Mouse (Mus musculus) kidney, embryonic 14.5 days (tissue): ENCODE data around the gene Trak1. TPM values are rescaled to one million over a fixed set of nuclear protein-coding genes. Genes with fewer than 3 reads are reported as not detected.

Experiments
- ATAC-seq: fragments of 200-750 bp; cut with Nextera tagmentation; 2 replicates; pipeline ENCODE4 v1.8.0; 2017; ENCODE audit warnings: moderate number of reproducible peaks, mild to moderate bottlenecking, moderate TSS enrichment, moderate library complexity; ENCODE audit not compliant: low FRiP score, low TSS enrichment
- H3K27ac ChIP-seq: fragments of 300-500 bp; sonication (generic); 2 replicates; pipeline ENCODE4 v1.5.1; 2014; ENCODE audit warnings: low read depth, mild to moderate bottlenecking, low read length, moderate library complexity, mixed read lengths
- H3K27me3 ChIP-seq: fragments of 300-500 bp; sonication (generic); 2 replicates; pipeline ENCODE4 v1.6.1; 2014; ENCODE audit warnings: mild to moderate bottlenecking, low read length; ENCODE audit not compliant: control insufficient read depth, insufficient read depth
- H3K36me3 ChIP-seq: fragments of 300-500 bp; sonication (generic); 2 replicates; pipeline ENCODE4 v1.6.1; 2014; ENCODE audit warnings: low read length, mixed read lengths; ENCODE audit not compliant: control insufficient read depth, insufficient read depth
- H3K4me1 ChIP-seq: fragments of 300-500 bp; sonication (generic); 2 replicates; pipeline ENCODE4 v1.6.1; 2014; ENCODE audit warnings: low read length, mixed read lengths; ENCODE audit not compliant: control insufficient read depth, insufficient read depth
- H3K4me2 ChIP-seq: fragments of 300-500 bp; sonication (generic); replicated peaks from 2 replicates; pipeline ENCODE4 v1.6.1; 2014; ENCODE audit warnings: low read depth, mild to moderate bottlenecking, low read length
- H3K4me3 ChIP-seq: fragments of 300-500 bp; sonication (generic); 2 replicates; pipeline ENCODE4 v1.5.1; 2014; ENCODE audit warnings: mild to moderate bottlenecking, low read length
- H3K9ac ChIP-seq: fragments of 300-500 bp; sonication (generic); 2 replicates; pipeline ENCODE4 v1.6.1; 2014; ENCODE audit warnings: low read depth, mild to moderate bottlenecking, low read length, moderate library complexity
- H3K9me3 ChIP-seq: fragments of 300-500 bp; sonication (generic); 2 replicates; pipeline ENCODE4 v1.6.1; 2016; ENCODE audit warnings: low read length; ENCODE audit not compliant: control insufficient read depth
- WGBS: fragments of 180-500 bp; shearing (Covaris S2); extraction: QIAGEN DNeasy Blood & Tissue Kit; methylation state at CpG from one replicate; pipeline ENCODE4 v1.1.7; 2014; 5-methylcytosine and 5-hydroxymethylcytosine counted together
- polyA plus RNA-seq: library from polyadenylated mRNA; unstranded; fragments of >200 nt; fragmentation: Nextera tagmentation; extraction: Ambion mirVana; gene quantifications from 2 replicates; pipeline ENCODE4 v1.2.1, GENCODE M21; 2014

The Trak1 gene
- polyA plus RNA-seq, 1 experiment from 2014 or later: 15.4 TPM

GRCm38 (mm10) chr9:121520047-121520446 lies 222.7 kb downstream of the Trak1 start:
- no peaks in the 10 kb centered on the region for H3K4me1 ChIP-seq
- 71% methylated on average over 5 of the region's 5 CpGs for WGBS

More at GRCm38 (mm10) chr9:121520047-121520446, 222.7 kb downstream of the Trak1 start:
- no peak overlapping the region for H3K4me2 ChIP-seq
- no peak overlapping the region for H3K9ac ChIP-seq
- no peaks in the 10 kb centered on the region for H3K9me3 ChIP-seq
- no peaks in the 10 kb centered on the region for H3K36me3 ChIP-seq
- no peak overlapping the region for H3K27ac ChIP-seq
- no peak overlapping the region for H3K4me3 ChIP-seq
- no peak for ATAC-seq
- no peaks in the 10 kb centered on the region for H3K27me3 ChIP-seq

Other genes with a start within 250 kb of the Trak1 start
- 124 and 166 TPM in 2 replicates for gene Ulk4, start 20.3 kb upstream of the Trak1 start, polyA plus RNA-seq
- 4.3 and 5.0 TPM in 2 replicates for gene Cck, start 198.2 kb downstream of the Trak1 start, polyA plus RNA-seq